Mouse (Mus musculus) neural tube, embryonic 11.5 days (tissue): ENCODE results near the gene Sox12. TPM values are rescaled to one million over a fixed set of nuclear protein-coding genes. Genes with fewer than 3 reads are reported as not detected.

Source experiments
- polyA plus RNA-seq: library from polyadenylated mRNA; unstranded; fragments of >200 nt; fragmentation: Nextera tagmentation; extraction: Ambion mirVana; gene quantifications from 2 replicates; pipeline ENCODE4 v1.2.1, GENCODE M21; 2014

Sox12 gene
- polyA plus RNA-seq, 1 experiment from 2014 or later: 19.1 TPM

Other genes with a start within 250 kb of the Sox12 start
- 62.8 and 68.4 TPM in 2 replicates for gene Csnk2a1, start 171.2 kb downstream of the Sox12 start, polyA plus RNA-seq
- 30.0 and 30.4 TPM in 2 replicates for gene Tbc1d20, start 104.2 kb downstream of the Sox12 start, polyA plus RNA-seq
- gene Rbck1, start 65.4 kb downstream of the Sox12 start, polyA plus RNA-seq: 69.2 and 77.8 TPM in 2 replicates
- gene Trib3, start 54.0 kb downstream of the Sox12 start, polyA plus RNA-seq: 1.1 and 1.4 TPM in 2 replicates
- gene Nrsn2, start 21.4 kb downstream of the Sox12 start, polyA plus RNA-seq: 7.6 TPM in 2 replicates
- 52.7 and 55.2 TPM in 2 replicates for gene Zcchc3, start 17.0 kb upstream of the Sox12 start, polyA plus RNA-seq
- gene 6820408C15Rik, start 17.5 kb upstream of the Sox12 start, polyA plus RNA-seq: 0.22 and 0.52 TPM in 2 replicates
- gene Defb23, start 66.6 kb upstream of the Sox12 start, polyA plus RNA-seq: not detected in 2 replicates
- not detected in 2 replicates for gene Defb20, start 79.0 kb upstream of the Sox12 start, polyA plus RNA-seq
- gene Defb22, start 92.1 kb upstream of the Sox12 start, polyA plus RNA-seq: not detected in 2 replicates
- not detected in 2 replicates for gene Defb26, start 113.6 kb upstream of the Sox12 start, polyA plus RNA-seq
- not detected in 2 replicates for gene Defb28, start 120.2 kb upstream of the Sox12 start, polyA plus RNA-seq
- gene Defb29, start 142.0 kb upstream of the Sox12 start, polyA plus RNA-seq: not detected in 2 replicates
- gene Gm17416, start 171.3 kb upstream of the Sox12 start, polyA plus RNA-seq: not detected in 2 replicates
- not detected in 2 replicates for gene Defb21, start 174.7 kb upstream of the Sox12 start, polyA plus RNA-seq
- not detected in 2 replicates for gene Defb19, start 182.2 kb upstream of the Sox12 start, polyA plus RNA-seq
- not detected in 2 replicates for gene Defb45, start 201.3 kb upstream of the Sox12 start, polyA plus RNA-seq
- not detected in 2 replicates for gene Defb36, start 206.3 kb upstream of the Sox12 start, polyA plus RNA-seq
- gene Defb25, start 225.0 kb upstream of the Sox12 start, polyA plus RNA-seq: not detected in 2 replicates
- 0.58 TPM in 2 replicates for gene Rem1, start 228.9 kb upstream of the Sox12 start, polyA plus RNA-seq